Mouse (Mus musculus): ENCODE data around the gene Mrps12. TPM values are rescaled to one million over a fixed set of nuclear protein-coding genes. Genes with fewer than 3 reads are reported as not detected.

Gene Mrps12
- total RNA-seq, 2 experiments from 2014 or later: 59.7 to 63.5 TPM

- DNase-seq (ENCODE audit: low spot score in 2 of 2): no peak
Measured at GRCm38 (mm10) chr7:28765211-28765610, 23.6 kb upstream of the Mrps12 start.

- no peak for DNase-seq (ENCODE audit: low spot score in 2 of 2)
Measured at GRCm38 (mm10) chr7:28761907-28762306, 20.3 kb upstream of the Mrps12 start.

- DNase-seq (ENCODE audit: low spot score in 2 of 2): no peak
Measured at GRCm38 (mm10) chr7:28758623-28759022, 17.0 kb upstream of the Mrps12 start.

GRCm38 (mm10) chr7:28756079-28756478 is 14.5 kb upstream of the Mrps12 start, which contains the start of gene Ccer2:
TSS of gene Ccer2 (plus strand) at chr7:28756174.
- no peak for DNase-seq (ENCODE audit: low spot score in 2 of 2)

GRCm38 (mm10) chr7:28749935-28750334 is 8.3 kb upstream of the Mrps12 start:
- no peak for DNase-seq (ENCODE audit: low spot score in 2 of 2)

GRCm38 (mm10) chr7:28741368-28741708 is 282 bp downstream of the Mrps12 start:
- DNase-seq (ENCODE audit: low spot score in 2 of 2): no peak

GRCm38 (mm10) chr7:28740949-28741348 is 671 bp downstream of the Mrps12 start:
- no peak for DNase-seq (ENCODE audit: low spot score in 2 of 2)

- DNase-seq (ENCODE audit: low spot score in 2 of 2): no peak
Measured at GRCm38 (mm10) chr7:28739829-28740228, 1.8 kb downstream of the Mrps12 start.

- DNase-seq (ENCODE audit: low spot score in 2 of 2): no peak
Measured at GRCm38 (mm10) chr7:28735701-28736100, 5.9 kb downstream of the Mrps12 start.

GRCm38 (mm10) chr7:28733211-28733610 is 8.4 kb downstream of the Mrps12 start:
- DNase-seq (ENCODE audit: low spot score in 2 of 2): no peak

- peak in 1 of 2 experiments; percentile 66 for DNase-seq (ENCODE audit: low spot score in 2 of 2)
Measured at GRCm38 (mm10) chr7:28732341-28733142, 9.1 kb downstream of the Mrps12 start.

GRCm38 (mm10) chr7:28727649-28728340 is 13.8 kb downstream of the Mrps12 start:
- no peak for DNase-seq (ENCODE audit: low spot score in 2 of 2)

- peak; percentile 65 to 70 for DNase-seq (ENCODE audit: low spot score in 2 of 2)
Measured at GRCm38 (mm10) chr7:28726600-28726999, 15.0 kb downstream of the Mrps12 start.

GRCm38 (mm10) chr7:28724613-28725012 is 17.0 kb downstream of the Mrps12 start:
- DNase-seq (ENCODE audit: low spot score in 2 of 2): no peak

- DNase-seq (ENCODE audit: low spot score in 2 of 2): no peak
Measured at GRCm38 (mm10) chr7:28722079-28722478, 19.5 kb downstream of the Mrps12 start.

GRCm38 (mm10) chr7:28720753-28721537 is 20.7 kb downstream of the Mrps12 start:
- no peak for DNase-seq (ENCODE audit: low spot score in 2 of 2)

- DNase-seq (ENCODE audit: low spot score in 2 of 2): no peak
Measured at GRCm38 (mm10) chr7:28719650-28720049, 22.0 kb downstream of the Mrps12 start.

- DNase-seq (ENCODE audit: low spot score in 2 of 2): no peak
Measured at GRCm38 (mm10) chr7:28719159-28719558, 22.5 kb downstream of the Mrps12 start.

GRCm38 (mm10) chr7:28717726-28718125 is 23.9 kb downstream of the Mrps12 start:
- no peak for DNase-seq (ENCODE audit: low spot score in 2 of 2)

- peak in 1 of 2 experiments; percentile 54 for DNase-seq (ENCODE audit: low spot score in 2 of 2)
Measured at GRCm38 (mm10) chr7:28716590-28717281, 24.9 kb downstream of the Mrps12 start, which contains the start of gene Fbxo17. TSS of gene Fbxo17 (plus strand) at chr7:28716804.

- DNase-seq (ENCODE audit: low spot score in 2 of 2): no peak
Measured at GRCm38 (mm10) chr7:28715598-28715997, 26.0 kb downstream of the Mrps12 start.

Measured in adrenal gland, postnatal 4 days (tissue).